Mouse (Mus musculus): ENCODE measurements around the gene Hephl1. TPM values are rescaled to one million over a fixed set of nuclear protein-coding genes. Genes with fewer than 3 reads are reported as not detected.

The Hephl1 gene
- polyA plus RNA-seq, 1 experiment from 2014 or later: not detected

- DNase-seq (ENCODE audit: low spot score) (no peak), ATAC-seq (peak; percentile 23; the same call in 1 of the 2 replicates)
- H3K4me1 ChIP-seq (ENCODE audit: insufficient read depth, low read depth, low read length): no peaks in the 10 kb centered on the region
- no peak overlapping the region for H3K27ac ChIP-seq (ENCODE audit: low read length)
- H3K4me3 ChIP-seq (ENCODE audit: low read depth, low read length): no peak overlapping the region
- WGBS: 69% methylated on average over 5 of the region's 5 CpGs
- H3K9me3 ChIP-seq (ENCODE audit: low read length): no peaks in the 10 kb centered on the region
- H3K4me2 ChIP-seq (replicated peaks; ENCODE audit: low read depth, low read length): no peak overlapping the region
- H3K36me3 ChIP-seq (ENCODE audit: insufficient read depth, low read length): no peaks in the 10 kb centered on the region
- H3K9ac ChIP-seq (replicated peaks; ENCODE audit: low read depth): no peak overlapping the region
- H3K27me3 ChIP-seq (replicated peaks; ENCODE audit: insufficient read depth, low read length): no peaks in the 10 kb centered on the region
- TF ChIP-seq CTCF (IDR thresholded peaks at IDR 0.05): no peak
- no peak for TF ChIP-seq EP300 (IDR thresholded peaks at IDR 0.05)
Measured at GRCm38 (mm10) chr9:15018756-15019131, 93.2 kb downstream of the Hephl1 start.

GRCm38 (mm10) chr9:15017791-15018755 is 93.8 kb downstream of the Hephl1 start:
- DNase-seq (ENCODE audit: low spot score): no peak
- TF ChIP-seq EP300 (IDR thresholded peaks at IDR 0.05) (no peak), CTCF (IDR thresholded peaks at IDR 0.05) (no peak)
- H3K27ac ChIP-seq (ENCODE audit: low read length): no peak overlapping the region
- H3K9ac ChIP-seq (replicated peaks; ENCODE audit: low read depth): no peak overlapping the region
- no peaks in the 10 kb centered on the region for H3K4me1 ChIP-seq (ENCODE audit: insufficient read depth, low read depth, low read length)
- ATAC-seq: no peak
- H3K4me3 ChIP-seq (ENCODE audit: low read depth, low read length): no peak overlapping the region
- H3K9me3 ChIP-seq (ENCODE audit: low read length): no peaks in the 10 kb centered on the region
- 79% methylated on average over 18 of the region's 18 CpGs for WGBS
- H3K27me3 ChIP-seq (replicated peaks; ENCODE audit: insufficient read depth, low read length): no peaks in the 10 kb centered on the region
- no peaks in the 10 kb centered on the region for H3K36me3 ChIP-seq (ENCODE audit: insufficient read depth, low read length)
- no peak overlapping the region for H3K4me2 ChIP-seq (replicated peaks; ENCODE audit: low read depth, low read length)

- no peak for TF ChIP-seq EP300 (IDR thresholded peaks at IDR 0.05)
- TF ChIP-seq CTCF (IDR thresholded peaks at IDR 0.05): peak; percentile 93
- DNase-seq (ENCODE audit: low spot score) (peak; percentile 85), ATAC-seq (peak; percentile 62)
- H3K27me3 ChIP-seq (replicated peaks; ENCODE audit: insufficient read depth, low read length): no peaks in the 10 kb centered on the region
- H3K36me3 ChIP-seq (ENCODE audit: insufficient read depth, low read length): no peaks in the 10 kb centered on the region
- no peaks in the 10 kb centered on the region for H3K9me3 ChIP-seq (ENCODE audit: low read length)
- no peak overlapping the region for H3K27ac ChIP-seq (ENCODE audit: low read length)
- 48% methylated on average over 7 of the region's 7 CpGs for WGBS
- no peak overlapping the region for H3K4me2 ChIP-seq (replicated peaks; ENCODE audit: low read depth, low read length)
- H3K4me1 ChIP-seq (ENCODE audit: insufficient read depth, low read depth, low read length): no peaks in the 10 kb centered on the region
- H3K4me3 ChIP-seq (ENCODE audit: low read depth, low read length): no peak overlapping the region
- H3K9ac ChIP-seq (replicated peaks; ENCODE audit: low read depth): no peak overlapping the region
Measured at GRCm38 (mm10) chr9:15015223-15015956, 96.5 kb downstream of the Hephl1 start.

DNA sequence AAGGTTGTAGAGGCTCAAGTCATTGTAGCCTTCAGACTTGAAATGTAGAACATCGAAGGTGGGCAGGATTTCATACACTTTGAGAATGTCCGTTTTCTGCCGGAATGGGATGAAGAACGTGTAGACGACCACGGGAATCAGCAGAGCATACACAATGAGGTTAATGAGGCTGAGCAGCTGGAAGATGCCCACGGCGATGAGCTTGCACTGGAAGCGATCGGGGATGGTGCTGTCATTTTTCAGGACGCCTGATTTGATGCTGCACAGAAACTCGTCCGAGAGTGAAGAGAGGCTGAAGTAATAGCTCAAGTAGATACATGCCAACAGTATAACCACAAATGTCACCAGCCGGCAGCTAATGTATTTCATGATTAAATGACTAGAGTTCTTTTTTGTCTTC is 104.3 kb downstream of the Hephl1 start:
- Histone ChIP-seq H3K36me3 (ENCODE audit: insufficient read depth, low read length) (peaks cover 7% of the 10 kb centered on the region; the same call in 1 of the 2 replicates), H3K9ac (replicated peaks; ENCODE audit: low read depth) (no peak overlapping the region), H3K27ac (ENCODE audit: low read length) (no peak overlapping the region), H3K9me3 (ENCODE audit: low read length) (no peaks in the 10 kb centered on the region), H3K27me3 (replicated peaks; ENCODE audit: insufficient read depth, low read length) (no peaks in the 10 kb centered on the region), H3K4me1 (ENCODE audit: insufficient read depth, low read depth, low read length) (no peaks in the 10 kb centered on the region), H3K4me3 (ENCODE audit: low read depth, low read length) (no peak overlapping the region), H3K4me2 (replicated peaks; ENCODE audit: low read depth, low read length) (no peak overlapping the region)
- DNase-seq (ENCODE audit: low spot score) (no peak), ATAC-seq (no peak)
- 84% methylated on average over 14 of the region's 14 CpGs for WGBS
- TF ChIP-seq EP300 (IDR thresholded peaks at IDR 0.05) (no peak), CTCF (IDR thresholded peaks at IDR 0.05) (no peak)

DNA sequence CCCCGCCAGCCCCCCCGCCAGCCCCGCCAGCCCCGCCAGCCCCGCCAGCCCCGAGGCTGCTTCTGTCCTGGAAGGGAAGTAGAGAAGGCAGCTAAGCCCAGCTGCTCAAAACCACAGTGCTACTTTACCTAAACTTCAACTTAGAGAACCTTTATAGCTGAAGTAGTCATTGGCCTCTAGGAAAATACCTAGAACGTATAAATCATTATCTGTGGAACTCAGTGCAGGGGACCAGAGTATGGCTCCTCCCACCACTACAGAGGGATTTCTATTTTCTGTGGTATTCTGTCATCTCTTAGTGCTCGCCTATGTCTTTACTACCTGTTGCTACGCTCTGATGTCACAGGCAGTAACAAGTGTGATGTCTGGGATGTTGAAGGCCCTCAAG is 107.6 kb downstream of the Hephl1 start:
- no peaks in the 10 kb centered on the region for H3K9me3 ChIP-seq (ENCODE audit: low read length)
- H3K27ac ChIP-seq (ENCODE audit: low read length): no peak overlapping the region
- ATAC-seq (0 out of 2 replicates have a peak, but pooled peaks have one; percentile 21), DNase-seq (ENCODE audit: low spot score) (no peak)
- H3K36me3 ChIP-seq (ENCODE audit: insufficient read depth, low read length): peaks cover 7% of the 10 kb centered on the region; the same call in 1 of the 2 replicates
- WGBS: 73% methylated on average over 9 of the region's 9 CpGs
- no peak for TF ChIP-seq EP300 (IDR thresholded peaks at IDR 0.05)
- no peak for TF ChIP-seq CTCF (IDR thresholded peaks at IDR 0.05)
- H3K9ac ChIP-seq (replicated peaks; ENCODE audit: low read depth): no peak overlapping the region
- no peak overlapping the region for H3K4me3 ChIP-seq (ENCODE audit: low read depth, low read length)
- H3K27me3 ChIP-seq (replicated peaks; ENCODE audit: insufficient read depth, low read length): no peaks in the 10 kb centered on the region
- H3K4me2 ChIP-seq (replicated peaks; ENCODE audit: low read depth, low read length): no peak overlapping the region
- no peaks in the 10 kb centered on the region for H3K4me1 ChIP-seq (ENCODE audit: insufficient read depth, low read depth, low read length)

GRCm38 (mm10) chr9:15003676-15004297 is 108.1 kb downstream of the Hephl1 start:
- DNase-seq (ENCODE audit: low spot score) (no peak), ATAC-seq (no peak)
- no peak overlapping the region for H3K27ac ChIP-seq (ENCODE audit: low read length)
- 61% methylated on average over 10 of the region's 10 CpGs for WGBS
- TF ChIP-seq EP300 (IDR thresholded peaks at IDR 0.05) (no peak), CTCF (IDR thresholded peaks at IDR 0.05) (no peak)
- peaks cover 7% of the 10 kb centered on the region; the same call in 1 of the 2 replicates for H3K36me3 ChIP-seq (ENCODE audit: insufficient read depth, low read length)
- no peak overlapping the region for H3K4me2 ChIP-seq (replicated peaks; ENCODE audit: low read depth, low read length)
- H3K9me3 ChIP-seq (ENCODE audit: low read length): no peaks in the 10 kb centered on the region
- no peak overlapping the region for H3K9ac ChIP-seq (replicated peaks; ENCODE audit: low read depth)
- no peaks in the 10 kb centered on the region for H3K27me3 ChIP-seq (replicated peaks; ENCODE audit: insufficient read depth, low read length)
- H3K4me1 ChIP-seq (ENCODE audit: insufficient read depth, low read depth, low read length): no peaks in the 10 kb centered on the region
- H3K4me3 ChIP-seq (ENCODE audit: low read depth, low read length): no peak overlapping the region

Data from lung, postnatal 0 days (tissue).